Mouse (Mus musculus): ENCODE measurements at regions not wholly inside any gene's neighbourhood (a gene's known extent, or its start where the extent isn't known, plus 50 kb on each side); places are given as distances from the start of the nearest gene placed in this dataset.

- Histone ChIP-seq H3K4me3 (ENCODE audit: inconsistent target) (no peak overlapping the region), H3K79me2 (ENCODE audit: inconsistent target) (no peaks in the 10 kb centered on the region), H3K27ac (no peak overlapping the region), H3K36me3 (ENCODE audit: inconsistent target) (no peaks in the 10 kb centered on the region)
- WGBS (ENCODE audit: missing documents), result 82% methylated on average over 5 of the region's 5 CpGs
These were observed 157.5 kb upstream of the Cdyl start for GRCm38 (mm10) chr13:35502147-35502522.

- Histone ChIP-seq H3K79me2 (ENCODE audit: inconsistent target) (no peaks in the 10 kb centered on the region), H3K36me3 (ENCODE audit: inconsistent target) (no peaks in the 10 kb centered on the region), H3K4me3 (ENCODE audit: inconsistent target) (no peak overlapping the region), H3K27ac (no peak overlapping the region)
- 94% methylated on average over 17 of the region's 17 CpGs for WGBS (ENCODE audit: missing documents)
These were observed 156.2 kb upstream of the Cdyl start for GRCm38 (mm10) chr13:35503362-35503821.

GRCm38 (mm10) chr13:35507195-35507594 is 152.4 kb upstream of the Cdyl start:
- H3K27ac ChIP-seq, result no peak overlapping the region
- 82% methylated on average over 1 of the region's 1 CpGs for WGBS (ENCODE audit: missing documents)
- H3K4me3 ChIP-seq (ENCODE audit: inconsistent target), result no peak overlapping the region
- no peaks in the 10 kb centered on the region for H3K36me3 ChIP-seq (ENCODE audit: inconsistent target)
- H3K79me2 ChIP-seq (ENCODE audit: inconsistent target), result no peaks in the 10 kb centered on the region

- no peak overlapping the region for H3K27ac ChIP-seq
- no peak overlapping the region for H3K4me3 ChIP-seq (ENCODE audit: inconsistent target)
These were observed 147.6 kb upstream of the Cdyl start for GRCm38 (mm10) chr13:35512029-35512507.

GRCm38 (mm10) chr13:35513120-35513519 is 146.5 kb upstream of the Cdyl start:
- no peak overlapping the region for H3K27ac ChIP-seq
- H3K79me2 ChIP-seq (ENCODE audit: inconsistent target), result no peaks in the 10 kb centered on the region
- 57% methylated on average over 8 of the region's 8 CpGs for WGBS (ENCODE audit: missing documents)
- H3K36me3 ChIP-seq (ENCODE audit: inconsistent target), result no peaks in the 10 kb centered on the region
- H3K4me3 ChIP-seq (ENCODE audit: inconsistent target), result no peak overlapping the region

More at GRCm38 (mm10) chr13:35512029-35512507, 147.6 kb upstream of the Cdyl start:
- no peaks in the 10 kb centered on the region for H3K79me2 ChIP-seq (ENCODE audit: inconsistent target)
- H3K36me3 ChIP-seq (ENCODE audit: inconsistent target), result no peaks in the 10 kb centered on the region
- WGBS (ENCODE audit: missing documents), result 32% methylated on average over 8 of the region's 8 CpGs

- H3K27ac ChIP-seq, result no peak overlapping the region
- H3K79me2 ChIP-seq (ENCODE audit: inconsistent target), result no peaks in the 10 kb centered on the region
- no peak overlapping the region for H3K4me3 ChIP-seq (ENCODE audit: inconsistent target)
- no peaks in the 10 kb centered on the region for H3K36me3 ChIP-seq (ENCODE audit: inconsistent target)
- WGBS (ENCODE audit: missing documents), result 64% methylated on average over 3 of the region's 3 CpGs
These were observed 144.3 kb upstream of the Cdyl start for GRCm38 (mm10) chr13:35515291-35515690.

GRCm38 (mm10) chr13:35517692-35518091 is 141.9 kb upstream of the Cdyl start:
- WGBS (ENCODE audit: missing documents), result 100% methylated on average over 3 of the region's 3 CpGs

GRCm38 (mm10) chr13:35522272-35522671 is 137.4 kb upstream of the Cdyl start:
- Histone ChIP-seq H3K4me3 (ENCODE audit: inconsistent target) (no peak overlapping the region), H3K36me3 (ENCODE audit: inconsistent target) (no peaks in the 10 kb centered on the region), H3K27ac (no peak overlapping the region), H3K79me2 (ENCODE audit: inconsistent target) (no peaks in the 10 kb centered on the region)
- WGBS (ENCODE audit: missing documents), result 89% methylated on average over 1 of the region's 1 CpGs

More at GRCm38 (mm10) chr13:35517692-35518091, 141.9 kb upstream of the Cdyl start:
- H3K36me3 ChIP-seq (ENCODE audit: inconsistent target), result no peaks in the 10 kb centered on the region
- H3K27ac ChIP-seq, result no peak overlapping the region
- H3K79me2 ChIP-seq (ENCODE audit: inconsistent target), result no peaks in the 10 kb centered on the region
- no peak overlapping the region for H3K4me3 ChIP-seq (ENCODE audit: inconsistent target)

- H3K79me2 ChIP-seq (ENCODE audit: inconsistent target), result no peaks in the 10 kb centered on the region
- WGBS (ENCODE audit: missing documents), result 53% methylated on average over 3 of the region's 3 CpGs
- H3K27ac ChIP-seq, result no peak overlapping the region
- no peak overlapping the region for H3K4me3 ChIP-seq (ENCODE audit: inconsistent target)
- H3K36me3 ChIP-seq (ENCODE audit: inconsistent target), result no peaks in the 10 kb centered on the region
These were observed 130.1 kb upstream of the Cdyl start for GRCm38 (mm10) chr13:35529577-35529976.

GRCm38 (mm10) chr13:35537106-35537505 is 122.5 kb upstream of the Cdyl start:
- no peak overlapping the region for H3K27ac ChIP-seq
- no peak overlapping the region for H3K4me3 ChIP-seq (ENCODE audit: inconsistent target)
- WGBS (ENCODE audit: missing documents), result 89% methylated on average over 7 of the region's 7 CpGs
- no peaks in the 10 kb centered on the region for H3K79me2 ChIP-seq (ENCODE audit: inconsistent target)
- no peaks in the 10 kb centered on the region for H3K36me3 ChIP-seq (ENCODE audit: inconsistent target)

GRCm38 (mm10) chr13:35537936-35538335 is 121.7 kb upstream of the Cdyl start:
- Histone ChIP-seq H3K4me3 (ENCODE audit: inconsistent target) (no peak overlapping the region), H3K79me2 (ENCODE audit: inconsistent target) (no peaks in the 10 kb centered on the region), H3K27ac (no peak overlapping the region), H3K36me3 (ENCODE audit: inconsistent target) (no peaks in the 10 kb centered on the region)
- 68% methylated on average over 5 of the region's 5 CpGs for WGBS (ENCODE audit: missing documents)

GRCm38 (mm10) chr13:35540433-35540832 is 119.2 kb upstream of the Cdyl start:
- no peak overlapping the region for H3K4me3 ChIP-seq (ENCODE audit: inconsistent target)
- H3K79me2 ChIP-seq (ENCODE audit: inconsistent target), result no peaks in the 10 kb centered on the region
- 88% methylated on average over 2 of the region's 2 CpGs for WGBS (ENCODE audit: missing documents)
- H3K27ac ChIP-seq, result no peak overlapping the region
- no peaks in the 10 kb centered on the region for H3K36me3 ChIP-seq (ENCODE audit: inconsistent target)

- Histone ChIP-seq H3K27ac (no peak overlapping the region), H3K36me3 (ENCODE audit: inconsistent target) (no peaks in the 10 kb centered on the region), H3K79me2 (ENCODE audit: inconsistent target) (no peaks in the 10 kb centered on the region), H3K4me3 (ENCODE audit: inconsistent target) (no peak overlapping the region)
- 87% methylated on average over 6 of the region's 6 CpGs for WGBS (ENCODE audit: missing documents)
These were observed 118.6 kb upstream of the Cdyl start for GRCm38 (mm10) chr13:35541053-35541452.

GRCm38 (mm10) chr13:35564006-35564405 is 95.6 kb upstream of the Cdyl start:
- Histone ChIP-seq H3K36me3 (ENCODE audit: inconsistent target) (no peaks in the 10 kb centered on the region), H3K4me3 (ENCODE audit: inconsistent target) (no peak overlapping the region), H3K79me2 (ENCODE audit: inconsistent target) (no peaks in the 10 kb centered on the region), H3K27ac (no peak overlapping the region)
- WGBS (ENCODE audit: missing documents), result 20% methylated on average over 1 of the region's 1 CpGs

GRCm38 (mm10) chr13:35581616-35582015 is 78.0 kb upstream of the Cdyl start:
- no peaks in the 10 kb centered on the region for H3K36me3 ChIP-seq (ENCODE audit: inconsistent target)
- no peak overlapping the region for H3K27ac ChIP-seq
- H3K79me2 ChIP-seq (ENCODE audit: inconsistent target), result no peaks in the 10 kb centered on the region
- no peak overlapping the region for H3K4me3 ChIP-seq (ENCODE audit: inconsistent target)
- 82% methylated on average over 3 of the region's 3 CpGs for WGBS (ENCODE audit: missing documents)

- Histone ChIP-seq H3K27ac (no peak overlapping the region), H3K79me2 (ENCODE audit: inconsistent target) (no peaks in the 10 kb centered on the region), H3K36me3 (ENCODE audit: inconsistent target) (no peaks in the 10 kb centered on the region), H3K4me3 (ENCODE audit: inconsistent target) (no peak overlapping the region)
- WGBS (ENCODE audit: missing documents), result 95% methylated on average over 5 of the region's 5 CpGs
These were observed 61.6 kb upstream of the Cdyl start for GRCm38 (mm10) chr13:35598003-35598402.

All from macrophage (primary cell).